Mouse (Mus musculus) heart, postnatal 0 days (tissue): Measurements from ENCODE around the gene Olfr769. TPM values are rescaled to one million over a fixed set of nuclear protein-coding genes. Genes with fewer than 3 reads are reported as not detected.
"Not testable (repeated sequence)": the region's sequence is repeated elsewhere in the genome, so short reads cannot be mapped to it uniquely, and the experiment has no call there.

ENCODE experiments used
- ATAC-seq: fragments of 200-750 bp; cut with Nextera tagmentation; 2 replicates; pipeline ENCODE4 v1.8.0; 2017; ENCODE audit warnings: low read depth, moderate number of reproducible peaks, moderate library complexity; ENCODE audit not compliant: insufficient read depth
- DNase-seq: peaks from one replicate; pipeline ENCODE4 v3.0.0-alpha.2; 2016; ENCODE audit warnings: low spot score
- H3K27ac ChIP-seq: fragments of 300-500 bp; sonication (generic); 2 replicates; pipeline ENCODE4 v1.5.1; 2014; ENCODE audit warnings: low read depth, mild to moderate bottlenecking
- H3K27me3 ChIP-seq: fragments of 300-500 bp; sonication (generic); 2 replicates; pipeline ENCODE4 v1.6.1; 2014; ENCODE audit warnings: low read length, mixed read lengths; ENCODE audit not compliant: control insufficient read depth, insufficient read depth
- H3K36me3 ChIP-seq: fragments of 300-500 bp; sonication (generic); replicated peaks from 2 replicates; pipeline ENCODE4 v1.6.1; 2014; ENCODE audit warnings: low read length, mixed read lengths; ENCODE audit not compliant: control insufficient read depth, insufficient read depth
- H3K4me1 ChIP-seq: fragments of 300-500 bp; sonication (generic); 2 replicates; pipeline ENCODE4 v1.6.1; 2014; ENCODE audit warnings: antibody characterized with exemption; ENCODE audit not compliant: control insufficient read depth, insufficient read depth
- H3K4me2 ChIP-seq: fragments of 300-500 bp; sonication (generic); 2 replicates; pipeline ENCODE4 v1.6.1; 2014; ENCODE audit warnings: low read depth, mild to moderate bottlenecking, low read length, moderate library complexity
- H3K4me3 ChIP-seq: fragments of 300-500 bp; sonication (generic); 2 replicates; pipeline ENCODE4 v1.5.1; 2014; ENCODE audit warnings: low read depth, low read length
- H3K9ac ChIP-seq: fragments of 300-500 bp; sonication (generic); replicated peaks from 2 replicates; pipeline ENCODE4 v1.6.1; 2014; ENCODE audit warnings: low read depth, low read length, mixed read lengths
- H3K9me3 ChIP-seq: fragments of 300-500 bp; sonication (generic); replicated peaks from 2 replicates; pipeline ENCODE4 v1.6.1; 2016; ENCODE audit warnings: low read length; ENCODE audit not compliant: control insufficient read depth
- CTCF ChIP-seq: IDR thresholded peaks from 2 replicates; pipeline ENCODE4 v1.5.1; 2016; ENCODE audit warnings: antibody characterized with exemption, control low read depth, low read depth
- EP300 ChIP-seq: IDR thresholded peaks from 2 replicates; pipeline ENCODE4 v1.6.1; 2016; ENCODE audit warnings: antibody characterized with exemption, low read depth
- WGBS: fragments of 180-500 bp; shearing (Covaris S2); extraction: QIAGEN DNeasy Blood & Tissue Kit; methylation state at CpG from one replicate; pipeline ENCODE4 v1.1.7; 2014; 5-methylcytosine and 5-hydroxymethylcytosine counted together
- polyA plus RNA-seq: library from polyadenylated mRNA; unstranded; fragments of >200 nt; fragmentation: Nextera tagmentation; extraction: Ambion mirVana; gene quantifications from 2 replicates; pipeline ENCODE4 v1.2.1, GENCODE M21; 2015
- total RNA-seq: library from RNA; depleted of rRNA; stranded (reverse); fragments of >200 nt; gene quantifications from 2 replicates; pipeline ENCODE4 v1.2.3, GENCODE M21; 2014; ENCODE audit warnings: low replicate concordance; rRNA removed

The Olfr769 gene
- total RNA-seq (not detected in 2 replicates), polyA plus RNA-seq (not detected in 2 replicates)

- ATAC-seq, result no peak
- Histone ChIP-seq H3K9me3 (peaks cover 5% of the 10 kb centered on the region; the same call in 1 of the 2 replicates), H3K9ac (no peak within 1 kb of the TSS)
Observed at GRCm38 (mm10) chr10:129117761-129118160, at the start of gene Olfr769. TSS of gene Olfr769 (minus strand) at chr10:129117861.

GRCm38 (mm10) chr10:129164651-129165050, 47.0 kb upstream of the Olfr769 start, which contains the start of gene Olfr771:
TSS of gene Olfr771 (minus strand) at chr10:129164751.
- ATAC-seq (no peak), DNase-seq (no peak)
- Histone ChIP-seq H3K4me2 (no peak within 1 kb of the TSS), H3K27me3 (no peaks in the 10 kb centered on the region), H3K4me1 (no peaks in the 10 kb centered on the region), H3K36me3 (no peaks in the 10 kb centered on the region), H3K9me3 (no peaks in the 10 kb centered on the region), H3K27ac (no peak within 1 kb of the TSS), H3K4me3 (no peak within 1 kb of the TSS), H3K9ac (no peak within 1 kb of the TSS)
- no peak for TF ChIP-seq CTCF
- no peak for TF ChIP-seq EP300
- 67% methylated on average over 1 of the region's 1 CpGs for WGBS

More at GRCm38 (mm10) chr10:129117761-129118160, at the start of gene Olfr769:
- Histone ChIP-seq H3K4me3 (no peak within 1 kb of the TSS), H3K27me3 (no peaks in the 10 kb centered on the region), H3K4me2 (no peak within 1 kb of the TSS), H3K27ac (no peak within 1 kb of the TSS), H3K4me1 (no peaks in the 10 kb centered on the region), H3K36me3 (no peaks in the 10 kb centered on the region)
- TF ChIP-seq EP300 (no peak), CTCF (no peak)
- 70% methylated on average over 2 of the region's 2 CpGs for WGBS
- DNase-seq, result no peak

GRCm38 (mm10) chr10:129138898-129139297, 21.2 kb upstream of the Olfr769 start, which contains the start of gene Olfr770:
TSS of gene Olfr770 (minus strand) at chr10:129138998.
- no peaks in the 10 kb centered on the region for H3K4me1 ChIP-seq
- ATAC-seq (no peak), DNase-seq (no peak)
- 76% methylated on average over 2 of the region's 2 CpGs for WGBS
- H3K9me3 ChIP-seq, result no peaks in the 10 kb centered on the region
- H3K4me3 ChIP-seq, result no peak within 1 kb of the TSS
- H3K27me3 ChIP-seq, result no peaks in the 10 kb centered on the region
- H3K27ac ChIP-seq, result no peak within 1 kb of the TSS
- TF ChIP-seq CTCF (no peak), EP300 (no peak)
- no peak within 1 kb of the TSS for H3K4me2 ChIP-seq
- H3K36me3 ChIP-seq, result no peaks in the 10 kb centered on the region
- H3K9ac ChIP-seq, result no peak within 1 kb of the TSS

- no peak for DNase-seq
- ATAC-seq, result no peak
- 93% methylated on average over 3 of the region's 3 CpGs for WGBS
Observed at GRCm38 (mm10) chr10:129115146-129115545, 2.5 kb downstream of the Olfr769 start.

GRCm38 (mm10) chr10:129101231-129101630, 16.4 kb downstream of the Olfr769 start:
- H3K27ac ChIP-seq, result no peak overlapping the region
- no peak overlapping the region for H3K4me3 ChIP-seq
- no peaks in the 10 kb centered on the region for H3K4me1 ChIP-seq
- no peaks in the 10 kb centered on the region for H3K9me3 ChIP-seq
- WGBS, result 33% methylated on average over 3 of the region's 3 CpGs
- no peak for TF ChIP-seq CTCF
- no peak for TF ChIP-seq EP300
- H3K4me2 ChIP-seq, result no peak overlapping the region
- H3K27me3 ChIP-seq, result no peaks in the 10 kb centered on the region
- no peaks in the 10 kb centered on the region for H3K36me3 ChIP-seq
- no peak for DNase-seq
- H3K9ac ChIP-seq, result no peak overlapping the region
- no peak for ATAC-seq

More at GRCm38 (mm10) chr10:129115146-129115545, 2.5 kb downstream of the Olfr769 start:
- H3K4me1 ChIP-seq, result no peaks in the 10 kb centered on the region
- no peak overlapping the region for H3K4me3 ChIP-seq
- H3K36me3 ChIP-seq, result no peaks in the 10 kb centered on the region
- H3K27ac ChIP-seq, result no peak overlapping the region
- H3K9ac ChIP-seq, result no peak overlapping the region
- H3K4me2 ChIP-seq, result no peak overlapping the region
- no peak for TF ChIP-seq CTCF
- no peak for TF ChIP-seq EP300
- no peaks in the 10 kb centered on the region for H3K9me3 ChIP-seq
- no peaks in the 10 kb centered on the region for H3K27me3 ChIP-seq

GRCm38 (mm10) chr10:129099275-129099674, 18.4 kb downstream of the Olfr769 start, which contains the start of gene Olfr768:
TSS of gene Olfr768 (minus strand) at chr10:129099375.
- DNase-seq (no peak), ATAC-seq (no peak)
- Histone ChIP-seq H3K4me1 (no peaks in the 10 kb centered on the region), H3K4me3 (no peak within 1 kb of the TSS), H3K4me2 (no peak within 1 kb of the TSS), H3K27me3 (no peaks in the 10 kb centered on the region), H3K36me3 (no peaks in the 10 kb centered on the region), H3K9ac (no peak within 1 kb of the TSS), H3K9me3 (no peaks in the 10 kb centered on the region), H3K27ac (no peak within 1 kb of the TSS)
- 65% methylated on average over 1 of the region's 1 CpGs for WGBS
- TF ChIP-seq EP300 (no peak), CTCF (no peak)

GRCm38 (mm10) chr10:129082810-129083209, 34.9 kb downstream of the Olfr769 start, which contains the start of gene Olfr767:
TSS of gene Olfr767 (minus strand) at chr10:129082910.
- not testable (repeated sequence) for H3K36me3 ChIP-seq, ATAC-seq, H3K4me3 ChIP-seq, DNase-seq, H3K9ac ChIP-seq, H3K27me3 ChIP-seq, H3K4me2 ChIP-seq, H3K4me1 ChIP-seq, H3K9me3 ChIP-seq, H3K27ac ChIP-seq
